Mouse (Mus musculus) ES-E14 (cell line): ENCODE measurements around the gene Hormad2. TPM values are rescaled to one million over a fixed set of nuclear protein-coding genes. Genes with fewer than 3 reads are reported as not detected.

Experiments used
- DNase-seq: peaks from one replicate; pipeline ENCODE4 v3.0.0-alpha.2; 2013; ENCODE audit warnings: low read depth, low spot score
- H3K27ac ChIP-seq: 2 replicates; pipeline ENCODE4 v1.5.1; 2012; ENCODE audit warnings: low read depth, mild to moderate bottlenecking, low read length, moderate library complexity, mixed read lengths; ENCODE audit not compliant: poor library complexity, insufficient read depth, severe bottlenecking
- H3K36me3 ChIP-seq: 2 replicates; pipeline ENCODE4 v1.6.1; 2012; ENCODE audit warnings: mild to moderate bottlenecking, low read length, moderate library complexity, mixed read lengths; ENCODE audit not compliant: control insufficient read depth, poor library complexity, insufficient read depth, severe bottlenecking
- H3K4me1 ChIP-seq, 2 experiments: fragments of 150-350 bp in 1 of 2; sonication (generic) in 1 of 2; 2 replicates each; pipeline ENCODE4 v1.6.1; 2012; ENCODE audit warnings: low read length in 2 of 2, mild to moderate bottlenecking in 1 of 2, mixed read lengths in 1 of 2; ENCODE audit not compliant: control insufficient read depth in 2 of 2, insufficient read depth in 2 of 2, poor library complexity in 1 of 2
- H3K4me3 ChIP-seq, 2 experiments: fragments of 150-350 bp in 1 of 2; sonication (generic) in 1 of 2; 2 replicates each; pipeline ENCODE4 v1.5.1; 2012; ENCODE audit warnings: low read length in 2 of 2, low read depth in 1 of 2, mild to moderate bottlenecking in 1 of 2, mixed read lengths in 1 of 2; ENCODE audit not compliant: insufficient read depth in 1 of 2, poor library complexity in 1 of 2, severe bottlenecking in 1 of 2
- H3K9ac ChIP-seq: 2 replicates; pipeline ENCODE4 v1.6.1; 2012; ENCODE audit warnings: low read depth, mild to moderate bottlenecking, low read length, mixed read lengths; ENCODE audit not compliant: poor library complexity, insufficient read depth, severe bottlenecking
- H3K9me3 ChIP-seq: fragments of 150-350 bp; sonication (generic); 2 replicates; pipeline ENCODE4 v1.6.1; 2012; ENCODE audit warnings: low read depth, mild to moderate bottlenecking, low read length; ENCODE audit not compliant: control insufficient read depth, insufficient read depth
- CHD2 ChIP-seq: IDR thresholded peaks from 2 replicates; pipeline ENCODE4 v1.6.1; 2014; ENCODE audit warnings: mild to moderate bottlenecking, low read depth, low read length, inconsistent platforms
- HCFC1 ChIP-seq: IDR thresholded peaks from 2 replicates; pipeline ENCODE4 v1.6.1; 2012; ENCODE audit warnings: low read length, inconsistent platforms, borderline replicate concordance; ENCODE audit not compliant: insufficient read depth
- MAFK ChIP-seq: IDR thresholded peaks from 2 replicates; pipeline ENCODE4 v1.6.1; 2014; ENCODE audit warnings: mild to moderate bottlenecking, low read depth, low read length, inconsistent platforms; ENCODE audit not compliant: insufficient read depth
- ZC3H11A ChIP-seq: IDR thresholded peaks from 2 replicates; pipeline ENCODE4 v1.6.1; 2012; ENCODE audit warnings: low read depth, mild to moderate bottlenecking, inconsistent platforms, low read length, borderline replicate concordance
- ZNF384 ChIP-seq: IDR thresholded peaks from 2 replicates; pipeline ENCODE4 v1.6.1; 2012; ENCODE audit warnings: low read depth, low read length, inconsistent platforms
- in situ Hi-C, 2 experiments: fragments of 600-800 bp; cut with MboI; formaldehyde crosslinking; loops; one replicate each; pipeline ENCODE4 v1.15.1; 2025; ENCODE audit warnings: low sequenced_read_pairs in 2 of 2, inconsistent platforms in 1 of 2; ENCODE audit not compliant: unreplicated experiment in 2 of 2
- total RNA-seq: library from RNA; depleted of rRNA; stranded (reverse); fragments of 300-350 nt; gene quantifications from 2 replicates; pipeline ENCODE4 v1.2.3, GENCODE M21; 2012

Gene Hormad2
- total RNA-seq, 1 experiment: 11.6 TPM

DNA sequence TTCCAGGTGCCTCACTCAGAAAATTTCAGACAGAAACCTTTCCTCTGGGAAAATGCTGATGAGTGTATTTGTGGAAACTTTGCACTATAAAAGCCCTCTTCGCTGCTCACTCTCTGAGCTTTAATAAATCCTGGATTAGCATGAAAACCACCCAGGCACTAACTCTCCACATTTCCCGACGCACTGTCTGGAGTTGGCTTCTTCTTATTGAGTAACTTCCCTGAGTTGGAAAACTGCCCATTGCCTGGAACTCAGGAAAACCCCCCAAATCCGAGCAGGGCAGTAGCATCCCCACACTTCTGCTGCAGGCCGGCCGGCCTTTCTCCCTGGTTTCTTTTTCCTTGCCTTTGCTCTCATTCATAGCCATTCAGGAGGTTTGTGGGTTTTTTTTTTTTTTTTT is 118.0 kb downstream of the Hormad2 start:
- H3K4me1 ChIP-seq: peaks cover 3 to 7% of the 10 kb centered on the region in 2 experiments; a peak in 1 of 4 replicates
- no peaks in the 10 kb centered on the region for H3K36me3 ChIP-seq
- no peak overlapping the region for H3K4me3 ChIP-seq
- no peak for TF ChIP-seq ZC3H11A
- no peak overlapping the region for H3K27ac ChIP-seq
- H3K9ac ChIP-seq: no peak overlapping the region
- in situ Hi-C loops: no loop called here
- DNase-seq: no peak
- no peaks in the 10 kb centered on the region for H3K9me3 ChIP-seq

GRCm38 (mm10) chr11:4320876-4321275 is 120.0 kb downstream of the Hormad2 start:
- no peak for DNase-seq
- in situ Hi-C loops: no loop called here
- Histone ChIP-seq H3K9ac (no peak overlapping the region), H3K9me3 (no peaks in the 10 kb centered on the region), H3K4me1 (peaks cover 3 to 7% of the 10 kb centered on the region in 2 experiments; a peak in 1 of 4 replicates), H3K27ac (no peak overlapping the region), H3K4me3 (no peak overlapping the region), H3K36me3 (no peaks in the 10 kb centered on the region)
- TF ChIP-seq ZC3H11A (no peak), HCFC1 (no peak), ZNF384 (no peak), MAFK (no peak)

DNA sequence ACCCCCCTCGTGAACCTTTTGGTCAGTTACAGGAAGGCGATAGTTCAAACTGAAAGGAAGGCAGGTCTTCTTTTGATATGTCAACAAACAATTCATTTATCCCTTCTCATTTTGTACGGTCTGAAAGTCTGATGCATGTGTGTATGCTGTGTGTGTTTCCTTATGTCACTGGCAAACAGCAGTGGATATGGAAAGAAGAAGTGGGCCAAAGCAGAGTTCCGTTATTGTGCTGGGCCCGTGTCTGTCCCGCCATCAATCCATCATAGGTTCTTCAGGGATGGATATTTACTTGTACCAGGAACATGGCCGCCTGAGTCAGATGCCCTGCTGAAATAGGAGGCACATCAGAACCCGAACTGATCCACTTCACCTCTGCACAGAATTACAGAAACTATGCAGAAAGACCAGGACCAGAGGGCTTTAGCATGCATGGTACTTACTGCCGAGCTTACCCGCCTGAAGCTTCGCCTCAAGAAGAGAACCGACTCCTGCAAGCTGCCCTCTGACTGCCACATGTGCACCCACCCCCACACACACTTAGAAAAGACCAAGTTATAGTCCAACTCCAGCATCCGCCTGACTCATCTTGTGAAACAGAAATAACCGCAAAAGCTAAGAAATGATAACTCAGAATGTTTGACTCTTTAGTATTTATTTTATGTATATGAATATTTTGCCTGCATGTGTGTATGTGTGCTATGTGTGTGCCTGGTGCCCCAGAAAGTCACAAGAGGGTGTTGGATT is 121.5 kb downstream of the Hormad2 start:
- TF ChIP-seq HCFC1 (no peak), ZNF384 (no peak), CHD2 (no peak), MAFK (no peak), ZC3H11A (no peak)
- Histone ChIP-seq H3K4me3 (no peak overlapping the region), H3K4me1 (peaks cover 3 to 7% of the 10 kb centered on the region in 2 experiments; a peak in 1 of 4 replicates), H3K9ac (no peak overlapping the region), H3K27ac (no peak overlapping the region), H3K36me3 (no peaks in the 10 kb centered on the region), H3K9me3 (no peaks in the 10 kb centered on the region)
- in situ Hi-C loops: no loop called here
- no peak for DNase-seq

DNA sequence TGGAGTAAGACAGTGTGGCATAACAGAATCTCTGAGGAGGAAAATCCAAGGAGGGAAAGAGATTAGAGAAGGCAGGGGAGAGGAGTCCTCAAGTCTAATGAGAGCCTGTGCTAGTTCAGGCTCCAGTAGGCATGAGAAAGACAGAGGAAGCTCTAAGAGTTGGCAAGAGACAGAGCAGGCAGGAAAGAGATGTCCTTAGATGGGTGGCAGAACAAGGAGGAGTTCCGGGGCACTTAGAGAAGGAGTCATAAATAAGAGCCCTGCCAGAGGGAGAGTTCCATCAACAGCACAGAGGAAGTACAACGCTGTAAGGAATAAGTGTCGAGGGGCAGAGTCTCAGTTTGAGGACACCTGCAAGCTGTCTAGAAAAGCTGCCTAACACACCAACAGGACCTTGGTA is 122.9 kb downstream of the Hormad2 start:
- Histone ChIP-seq H3K27ac (no peak overlapping the region), H3K36me3 (no peaks in the 10 kb centered on the region), H3K4me1 (peaks cover 3 to 4% of the 10 kb centered on the region in 2 experiments; a peak in 1 of 4 replicates), H3K4me3 (no peak overlapping the region), H3K9me3 (no peaks in the 10 kb centered on the region), H3K9ac (no peak overlapping the region)
- no peak for TF ChIP-seq HCFC1
- no peak for TF ChIP-seq CHD2
- TF ChIP-seq ZC3H11A: no peak
- in situ Hi-C loops: no loop called here
- no peak for DNase-seq

GRCm38 (mm10) chr11:4317287-4317686 is 123.6 kb downstream of the Hormad2 start:
- in situ Hi-C loops: no loop called here
- TF ChIP-seq CHD2 (no peak), MAFK (no peak), HCFC1 (no peak), ZNF384 (no peak), ZC3H11A (no peak)
- DNase-seq: no peak

More at GRCm38 (mm10) chr11:4317287-4317686, 123.6 kb downstream of the Hormad2 start:
- Histone ChIP-seq H3K9me3 (no peaks in the 10 kb centered on the region), H3K4me1 (peaks cover 3 to 4% of the 10 kb centered on the region in 2 experiments; a peak in 1 of 4 replicates), H3K36me3 (no peaks in the 10 kb centered on the region), H3K9ac (no peak overlapping the region), H3K4me3 (no peak overlapping the region), H3K27ac (no peak overlapping the region)
